Mouse (Mus musculus) cerebellum, adult 11-12 months (tissue): Measurements from ENCODE around the gene Gm6588.
"Not testable (repeated sequence)": the region's sequence is repeated elsewhere in the genome, so short reads cannot be mapped to it uniquely, and the experiment has no call there.

Source experiments
- DNase-seq: peaks from one replicate; pipeline ENCODE4 v3.0.0; 2022

Gm6588 gene

GRCm38 (mm10) chr5:112448747-112449440 is at the start of gene Gm6588:
Gene Gm6588, plus strand, starts transcription at chr5:112449426.
- no peak for DNase-seq

- no peak for DNase-seq
Measured at GRCm38 (mm10) chr5:112402437-112402836, 46.8 kb upstream of the Gm6588 start.

GRCm38 (mm10) chr5:112406017-112406416 is 43.2 kb upstream of the Gm6588 start:
- no peak for DNase-seq

- no peak for DNase-seq
Measured at GRCm38 (mm10) chr5:112409274-112409673, 40.0 kb upstream of the Gm6588 start.

GRCm38 (mm10) chr5:112411072-112411471 is 38.2 kb upstream of the Gm6588 start:
- DNase-seq = no peak

- no peak for DNase-seq
Measured at GRCm38 (mm10) chr5:112411514-112412335, 37.5 kb upstream of the Gm6588 start.

GRCm38 (mm10) chr5:112412781-112413180 is 36.4 kb upstream of the Gm6588 start:
- DNase-seq = not testable (repeated sequence)

- no peak for DNase-seq
Measured at GRCm38 (mm10) chr5:112416673-112417072, 32.6 kb upstream of the Gm6588 start.

GRCm38 (mm10) chr5:112418023-112418422 is 31.2 kb upstream of the Gm6588 start:
- no peak for DNase-seq

GRCm38 (mm10) chr5:112419535-112419934 is 29.7 kb upstream of the Gm6588 start:
- no peak for DNase-seq

GRCm38 (mm10) chr5:112426635-112427034 is 22.6 kb upstream of the Gm6588 start:
- no peak for DNase-seq

GRCm38 (mm10) chr5:112427283-112427682 is 21.9 kb upstream of the Gm6588 start:
- DNase-seq = peak; percentile 53

- peak; percentile 70 for DNase-seq
Measured at GRCm38 (mm10) chr5:112428944-112429343, 20.3 kb upstream of the Gm6588 start.

- peak; percentile 22 for DNase-seq
Measured at GRCm38 (mm10) chr5:112431120-112431775, 18.0 kb upstream of the Gm6588 start.

- no peak for DNase-seq
Measured at GRCm38 (mm10) chr5:112432033-112432432, 17.2 kb upstream of the Gm6588 start.

- DNase-seq = peak; percentile 74
Measured at GRCm38 (mm10) chr5:112433004-112433403, 16.2 kb upstream of the Gm6588 start.

GRCm38 (mm10) chr5:112438535-112438934 is 10.7 kb upstream of the Gm6588 start:
- peak; percentile 19 for DNase-seq

- no peak for DNase-seq
Measured at GRCm38 (mm10) chr5:112453088-112453487, 3.9 kb downstream of the Gm6588 start.

GRCm38 (mm10) chr5:112454966-112455555 is 5.8 kb downstream of the Gm6588 start:
- no peak for DNase-seq

GRCm38 (mm10) chr5:112459903-112460302 is 10.7 kb downstream of the Gm6588 start:
- peak; percentile 81 for DNase-seq

GRCm38 (mm10) chr5:112466331-112466730 is 17.1 kb downstream of the Gm6588 start:
- no peak for DNase-seq

- no peak for DNase-seq
Measured at GRCm38 (mm10) chr5:112468986-112469581, 19.9 kb downstream of the Gm6588 start.

GRCm38 (mm10) chr5:112470144-112470543 is 20.9 kb downstream of the Gm6588 start:
- DNase-seq = peak; percentile 76
